Mouse (Mus musculus) stomach, postnatal 0 days (tissue): Measurements from ENCODE around the gene Stox2.

Experiments used
- CTCF ChIP-seq: IDR thresholded peaks from 2 replicates; pipeline ENCODE4 v1.5.1; 2016; ENCODE audit warnings: antibody characterized with exemption, low read depth, mild to moderate bottlenecking, moderate library complexity
- EP300 ChIP-seq: optimal IDR thresholded peaks from 2 replicates; pipeline ENCODE3; 2016; ENCODE audit warnings: antibody characterized with exemption

GRCm38 (mm10) chr8:47193321-47193996 lies 252.7 kb downstream of the Stox2 start:
- TF ChIP-seq CTCF, result no peak
- TF ChIP-seq EP300, result no peak
